Mouse (Mus musculus) C2C12 (cell line): ENCODE data around the gene Trim34a.
"Not testable (repeated sequence)": the region's sequence is repeated elsewhere in the genome, so short reads cannot be mapped to it uniquely, and the experiment has no call there.

Experiments
- CEBPB ChIP-seq: IDR thresholded peaks from one replicate; pipeline ENCODE4 v1.6.1; 2011; ENCODE audit warnings: low read depth, mild to moderate bottlenecking, control low read depth, moderate library complexity
- CTCF ChIP-seq: IDR thresholded peaks from one replicate; pipeline ENCODE4 v1.5.1; 2011; ENCODE audit not compliant: control insufficient read depth, insufficient read depth, insufficient read length
- MAX ChIP-seq: IDR thresholded peaks from one replicate; pipeline ENCODE4 v1.6.1; 2011; ENCODE audit warnings: mild to moderate bottlenecking, control low read depth

- not testable (repeated sequence) for TF ChIP-seq CTCF, CEBPB, MAX
Measured at GRCm38 (mm10) chr7:104287576-104288443, 43.6 kb downstream of the Trim34a start, which contains the start of gene Trim5.
